Mouse (Mus musculus): ENCODE results near the gene Bpifa3. TPM values are rescaled to one million over a fixed set of nuclear protein-coding genes. Genes with fewer than 3 reads are reported as not detected.
"Not testable (repeated sequence)": the region's sequence is repeated elsewhere in the genome, so short reads cannot be mapped to it uniquely, and the experiment has no call there.

The Bpifa3 gene
- polyA plus RNA-seq (2015; fragmentation: Nextera tagmentation; extraction: Ambion mirVana): not detected in 2 replicates

- no peak within 1 kb of the TSS for H3K9ac ChIP-seq (replicated peaks)
- no peaks in the 10 kb centered on the region for H3K27me3 ChIP-seq (replicated peaks)
- ATAC-seq (ENCODE audit: low FRiP score): no peak
- 62% methylated on average over 2 of the region's 2 CpGs for whole genome bisulfite sequencing
- no peaks in the 10 kb centered on the region for H3K4me1 ChIP-seq
- H3K27ac ChIP-seq (replicated peaks): no peak within 1 kb of the TSS
- H3K9me3 ChIP-seq (replicated peaks): no peaks in the 10 kb centered on the region
- H3K4me2 ChIP-seq: no peak within 1 kb of the TSS
- H3K36me3 ChIP-seq: no peaks in the 10 kb centered on the region
- no peak within 1 kb of the TSS for H3K4me3 ChIP-seq (replicated peaks)
Observed at GRCm38 (mm10) chr2:154130120-154130519, at the start of gene Bpifa3. TSS of gene Bpifa3 (plus strand) at chr2:154130336.

DNA sequence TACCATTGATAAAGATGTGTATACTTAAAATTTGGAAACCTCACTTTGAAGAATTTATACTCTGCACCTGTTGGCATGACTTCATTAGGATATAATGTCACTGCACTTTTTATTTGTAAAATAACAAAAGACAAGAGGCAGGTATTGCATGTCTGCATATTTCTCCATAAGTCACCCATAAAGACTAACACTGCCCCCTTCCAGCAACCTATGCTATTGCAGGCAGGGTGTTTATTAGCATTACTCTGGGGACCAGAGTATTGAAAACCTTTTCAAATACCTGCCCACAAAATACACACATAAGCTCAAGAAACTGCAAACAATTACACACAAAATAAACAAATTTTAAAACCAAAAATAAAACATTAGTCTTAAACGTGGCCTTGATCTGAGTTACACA, 32.4 kb upstream of the Bpifa3 start:
- no peaks in the 10 kb centered on the region for H3K4me1 ChIP-seq
- H3K36me3 ChIP-seq: no peaks in the 10 kb centered on the region
- 53% methylated on average over 1 of the region's 1 CpGs for WGBS
- H3K4me3 ChIP-seq (replicated peaks): no peak overlapping the region
- H3K9me3 ChIP-seq (replicated peaks): no peaks in the 10 kb centered on the region
- H3K27me3 ChIP-seq (replicated peaks): no peaks in the 10 kb centered on the region
- H3K27ac ChIP-seq (replicated peaks): no peak overlapping the region
- ATAC-seq (ENCODE audit: low FRiP score): no peak
- H3K9ac ChIP-seq (replicated peaks): no peak overlapping the region
- H3K4me2 ChIP-seq: no peak overlapping the region

GRCm38 (mm10) chr2:154117381-154117780, 12.8 kb upstream of the Bpifa3 start:
- 94% methylated on average over 3 of the region's 3 CpGs for whole genome bisulfite sequencing
- Histone ChIP-seq H3K4me3 (replicated peaks) (no peak overlapping the region), H3K9me3 (replicated peaks) (no peaks in the 10 kb centered on the region), H3K9ac (replicated peaks) (no peak overlapping the region), H3K36me3 (no peaks in the 10 kb centered on the region), H3K4me1 (no peaks in the 10 kb centered on the region), H3K27ac (replicated peaks) (no peak overlapping the region), H3K4me2 (no peak overlapping the region), H3K27me3 (replicated peaks) (no peaks in the 10 kb centered on the region)
- no peak for ATAC-seq (ENCODE audit: low FRiP score)

DNA sequence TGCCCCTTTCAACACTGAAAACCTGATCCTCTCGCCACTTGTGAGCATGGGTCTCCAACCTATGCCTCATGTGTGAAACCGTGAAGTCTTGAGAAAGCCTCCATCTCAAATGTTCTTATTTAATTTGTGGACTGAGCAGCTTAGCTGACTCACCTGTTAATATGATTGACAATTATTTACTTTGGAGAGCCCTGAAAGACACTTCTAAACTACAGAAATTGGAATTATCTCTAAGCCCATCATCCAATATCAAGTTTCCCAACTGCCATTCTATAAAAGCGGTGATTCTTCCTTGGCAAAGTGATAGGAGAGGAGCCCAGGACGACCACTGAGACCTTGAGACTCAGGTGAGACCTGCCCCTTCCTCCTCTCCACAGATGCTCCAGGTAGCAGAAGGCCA, 12.4 kb downstream of the Bpifa3 start, which contains the start of gene Bpifa1:
Gene Bpifa1 (plus strand): TSS at position 301 of the 400 bp plus-strand sequence.
- H3K4me2 ChIP-seq: no peak within 1 kb of the TSS
- no peaks in the 10 kb centered on the region for H3K27me3 ChIP-seq (replicated peaks)
- H3K9me3 ChIP-seq (replicated peaks): no peaks in the 10 kb centered on the region
- H3K27ac ChIP-seq (replicated peaks): no peak within 1 kb of the TSS
- ATAC-seq (ENCODE audit: low FRiP score): no peak
- no peak within 1 kb of the TSS for H3K4me3 ChIP-seq (replicated peaks)
- peaks cover 3% of the 10 kb centered on the region; the same call in 1 of the 2 replicates for H3K4me1 ChIP-seq
- no peak within 1 kb of the TSS for H3K9ac ChIP-seq (replicated peaks)
- WGBS: 86% methylated on average over 4 of the region's 4 CpGs
- no peaks in the 10 kb centered on the region for H3K36me3 ChIP-seq

DNA sequence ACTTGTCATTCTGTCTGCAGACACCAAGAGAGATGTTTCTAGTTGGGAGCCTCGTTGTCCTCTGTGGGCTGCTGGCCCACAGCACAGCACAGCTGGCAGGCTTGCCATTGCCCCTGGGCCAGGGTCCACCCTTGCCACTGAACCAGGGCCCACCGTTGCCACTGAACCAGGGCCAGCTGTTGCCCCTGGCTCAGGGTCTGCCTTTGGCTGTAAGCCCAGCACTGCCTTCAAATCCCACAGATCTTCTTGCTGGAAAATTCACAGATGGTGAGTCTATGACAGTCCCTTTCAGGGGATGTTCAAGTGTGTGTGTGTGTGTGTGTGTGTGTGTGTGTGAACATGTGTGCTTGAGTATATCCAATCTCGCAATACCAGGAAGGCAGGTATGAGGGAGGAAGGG, 13.6 kb downstream of the Bpifa3 start:
- H3K4me1 ChIP-seq: peaks cover 3% of the 10 kb centered on the region; the same call in 1 of the 2 replicates
- WGBS: 64% methylated on average over 3 of the region's 3 CpGs
- no peak overlapping the region for H3K9ac ChIP-seq (replicated peaks)
- no peak overlapping the region for H3K4me2 ChIP-seq
- H3K4me3 ChIP-seq (replicated peaks): no peak overlapping the region
- no peaks in the 10 kb centered on the region for H3K9me3 ChIP-seq (replicated peaks)
- no peak overlapping the region for H3K27ac ChIP-seq (replicated peaks)
- H3K27me3 ChIP-seq (replicated peaks): no peaks in the 10 kb centered on the region
- H3K36me3 ChIP-seq: no peaks in the 10 kb centered on the region
- no peak for ATAC-seq (ENCODE audit: low FRiP score)

DNA sequence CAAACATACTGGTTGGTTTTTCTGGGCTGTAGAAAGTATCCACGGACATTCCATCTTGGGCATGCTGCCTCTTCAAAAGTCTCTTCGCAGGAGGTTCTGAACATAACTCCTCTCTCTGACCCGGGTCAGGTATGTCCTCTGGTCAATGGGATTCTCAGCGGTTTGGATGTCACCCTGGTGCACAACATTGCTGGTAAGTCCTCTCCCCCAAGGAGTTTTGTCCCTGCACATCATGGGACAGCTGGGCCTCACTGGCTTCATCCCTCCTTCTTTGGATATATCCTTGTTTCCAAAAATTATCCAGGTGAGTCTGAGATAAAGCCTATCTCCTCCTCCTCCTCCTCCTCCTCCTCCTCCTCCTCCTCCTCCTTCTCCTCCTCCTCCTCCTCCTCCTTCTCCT, 17.4 kb downstream of the Bpifa3 start:
- Histone ChIP-seq H3K36me3 (no peaks in the 10 kb centered on the region), H3K9me3 (replicated peaks) (no peaks in the 10 kb centered on the region), H3K4me1 (peaks cover 3% of the 10 kb centered on the region; the same call in 1 of the 2 replicates), H3K4me2 (no peak overlapping the region), H3K27me3 (replicated peaks) (no peaks in the 10 kb centered on the region), H3K4me3 (replicated peaks) (no peak overlapping the region), H3K27ac (replicated peaks) (no peak overlapping the region), H3K9ac (replicated peaks) (no peak overlapping the region)
- WGBS: 86% methylated on average over 4 of the region's 4 CpGs
- no peak for ATAC-seq (ENCODE audit: low FRiP score)

DNA sequence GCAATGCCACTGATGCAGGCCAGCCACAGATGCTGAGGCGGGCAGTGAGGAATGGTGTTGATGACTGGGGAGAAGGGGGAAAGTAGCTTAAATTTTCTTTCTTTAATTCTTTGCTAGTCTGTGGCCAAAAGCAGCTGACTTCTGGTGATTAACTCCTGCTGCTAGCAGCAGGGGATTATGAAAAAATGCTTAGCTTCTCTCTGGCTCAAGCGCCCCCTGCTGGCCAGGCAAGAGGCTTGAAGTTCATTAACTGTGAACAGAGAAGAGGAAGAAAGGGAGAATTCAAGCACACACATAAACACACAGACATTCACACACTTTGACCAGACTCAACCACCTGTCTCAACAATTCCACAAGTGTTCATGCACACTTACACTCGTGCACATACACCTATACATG, 28.3 kb downstream of the Bpifa3 start:
- H3K36me3 ChIP-seq: no peaks in the 10 kb centered on the region
- H3K4me2 ChIP-seq: no peak overlapping the region
- no peaks in the 10 kb centered on the region for H3K27me3 ChIP-seq (replicated peaks)
- no peak overlapping the region for H3K4me3 ChIP-seq (replicated peaks)
- ATAC-seq (ENCODE audit: low FRiP score): no peak
- no peak overlapping the region for H3K9ac ChIP-seq (replicated peaks)
- 43% methylated on average over 3 of the region's 3 CpGs for WGBS
- H3K27ac ChIP-seq (replicated peaks): no peak overlapping the region
- H3K9me3 ChIP-seq (replicated peaks): no peaks in the 10 kb centered on the region
- H3K4me1 ChIP-seq: no peaks in the 10 kb centered on the region

GRCm38 (mm10) chr2:154162307-154162706, 32.2 kb downstream of the Bpifa3 start, which contains the start of gene Bpifa5:
TSS of gene Bpifa5 (plus strand) at chr2:154162607.
- H3K4me3 ChIP-seq (replicated peaks): no peak within 1 kb of the TSS
- no peaks in the 10 kb centered on the region for H3K4me1 ChIP-seq
- no peaks in the 10 kb centered on the region for H3K36me3 ChIP-seq
- no peaks in the 10 kb centered on the region for H3K27me3 ChIP-seq (replicated peaks)
- ATAC-seq (ENCODE audit: low FRiP score): no peak
- no peaks in the 10 kb centered on the region for H3K9me3 ChIP-seq (replicated peaks)
- no peak within 1 kb of the TSS for H3K9ac ChIP-seq (replicated peaks)
- no peak within 1 kb of the TSS for H3K4me2 ChIP-seq
- H3K27ac ChIP-seq (replicated peaks): no peak within 1 kb of the TSS
- 85% methylated on average over 8 of the region's 8 CpGs for WGBS

GRCm38 (mm10) chr2:154163306-154163705, 33.2 kb downstream of the Bpifa3 start:
- Histone ChIP-seq H3K36me3 (no peaks in the 10 kb centered on the region), H3K4me1 (no peaks in the 10 kb centered on the region), H3K4me3 (replicated peaks) (no peak overlapping the region), H3K9me3 (replicated peaks) (no peaks in the 10 kb centered on the region), H3K27me3 (replicated peaks) (no peaks in the 10 kb centered on the region), H3K9ac (replicated peaks) (no peak overlapping the region), H3K4me2 (no peak overlapping the region), H3K27ac (replicated peaks) (no peak overlapping the region)
- 85% methylated on average over 5 of the region's 5 CpGs for WGBS
- ATAC-seq (ENCODE audit: low FRiP score): no peak

DNA sequence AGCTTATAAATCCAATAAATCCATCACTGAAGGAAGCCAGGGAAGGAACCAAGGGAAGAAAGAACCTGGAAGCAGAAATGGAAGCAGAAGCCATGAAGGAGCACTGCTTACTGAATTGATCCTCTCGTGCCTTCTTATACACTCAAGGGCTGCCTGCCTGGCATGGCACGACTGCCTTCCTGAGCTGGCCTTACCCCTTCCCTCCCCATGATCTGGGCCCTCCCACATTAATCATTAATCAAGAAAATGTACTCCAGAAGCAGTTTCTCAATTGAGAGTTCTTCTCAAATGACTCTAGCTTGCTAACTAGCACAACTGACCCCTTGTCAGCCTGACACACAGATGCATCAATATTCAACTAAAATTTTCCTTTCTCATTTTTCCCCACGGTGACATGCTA, 39.0 kb downstream of the Bpifa3 start:
- H3K9ac ChIP-seq (replicated peaks): no peak overlapping the region
- no peaks in the 10 kb centered on the region for H3K36me3 ChIP-seq
- no peaks in the 10 kb centered on the region for H3K27me3 ChIP-seq (replicated peaks)
- no peak overlapping the region for H3K4me3 ChIP-seq (replicated peaks)
- H3K27ac ChIP-seq (replicated peaks): no peak overlapping the region
- no peaks in the 10 kb centered on the region for H3K9me3 ChIP-seq (replicated peaks)
- no peaks in the 10 kb centered on the region for H3K4me1 ChIP-seq
- WGBS: 65% methylated on average over 3 of the region's 3 CpGs
- no peak overlapping the region for H3K4me2 ChIP-seq
- no peak for ATAC-seq (ENCODE audit: low FRiP score)

- Histone ChIP-seq H3K9ac (replicated peaks) (no peak overlapping the region), H3K27ac (replicated peaks) (no peak overlapping the region), H3K4me2 (no peak overlapping the region), H3K27me3 (replicated peaks) (no peaks in the 10 kb centered on the region), H3K9me3 (replicated peaks) (no peaks in the 10 kb centered on the region), H3K36me3 (no peaks in the 10 kb centered on the region), H3K4me1 (no peaks in the 10 kb centered on the region), H3K4me3 (replicated peaks) (no peak overlapping the region)
- WGBS: 77% methylated on average over 6 of the region's 6 CpGs
- no peak for ATAC-seq (ENCODE audit: low FRiP score)
Observed at GRCm38 (mm10) chr2:154171621-154172020, 41.5 kb downstream of the Bpifa3 start.

GRCm38 (mm10) chr2:154173313-154173712, 43.2 kb downstream of the Bpifa3 start:
- 64% methylated on average over 1 of the region's 1 CpGs for WGBS
- no peak overlapping the region for H3K4me3 ChIP-seq (replicated peaks)
- H3K36me3 ChIP-seq: no peaks in the 10 kb centered on the region
- H3K4me1 ChIP-seq: no peaks in the 10 kb centered on the region
- H3K9ac ChIP-seq (replicated peaks): no peak overlapping the region
- H3K4me2 ChIP-seq: no peak overlapping the region
- no peaks in the 10 kb centered on the region for H3K9me3 ChIP-seq (replicated peaks)
- ATAC-seq (ENCODE audit: low FRiP score): no peak
- no peaks in the 10 kb centered on the region for H3K27me3 ChIP-seq (replicated peaks)
- H3K27ac ChIP-seq (replicated peaks): no peak overlapping the region

DNA sequence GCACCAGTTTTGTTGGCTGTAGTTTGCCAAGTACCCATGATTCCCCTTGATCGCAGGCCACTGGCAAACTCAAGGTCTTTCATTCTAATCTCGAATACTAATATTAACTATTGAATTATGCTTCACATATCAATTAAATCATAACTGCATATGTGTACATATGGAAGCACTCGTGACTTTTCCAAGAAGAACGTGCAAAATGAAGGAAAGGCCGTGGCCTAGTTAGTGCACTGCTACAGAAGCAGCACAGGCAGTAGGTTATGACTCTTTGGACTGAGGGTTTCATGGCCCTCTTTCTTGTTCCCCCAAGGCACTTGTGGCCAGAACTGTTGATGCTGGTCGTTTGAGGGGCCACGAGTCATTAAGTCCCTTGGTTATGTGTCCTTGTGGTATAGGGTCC, 51.8 kb downstream of the Bpifa3 start:
- not testable (repeated sequence) for H3K27ac ChIP-seq (replicated peaks); H3K4me2 ChIP-seq; H3K4me3 ChIP-seq (replicated peaks); H3K9me3 ChIP-seq (replicated peaks); ATAC-seq (ENCODE audit: low FRiP score); H3K27me3 ChIP-seq (replicated peaks); H3K4me1 ChIP-seq; H3K36me3 ChIP-seq; H3K9ac ChIP-seq (replicated peaks)
- 81% methylated on average over 7 of the region's 7 CpGs for WGBS
